Mouse (Mus musculus): ENCODE measurements around the gene AB124611. TPM values are rescaled to one million over a fixed set of nuclear protein-coding genes. Genes with fewer than 3 reads are reported as not detected.
A peak's percentile ranks its signal among the peaks of the same experiment; 100 is the strongest.
"Not testable (repeated sequence)": the region's sequence is repeated elsewhere in the genome, so short reads cannot be mapped to it uniquely, and the experiment has no call there.

The AB124611 gene
- polyA plus RNA-seq, 1 experiment from 2014 or later: 5.2 TPM

- Histone ChIP-seq H3K27me3 (replicated peaks; ENCODE audit: insufficient read depth, low read length) (no peaks in the 10 kb centered on the region), H3K4me1 (ENCODE audit: insufficient read depth, low read depth, low read length) (no peaks in the 10 kb centered on the region), H3K4me3 (ENCODE audit: low read depth, low read length) (no peak overlapping the region), H3K4me2 (replicated peaks; ENCODE audit: low read depth, low read length) (no peak overlapping the region), H3K36me3 (ENCODE audit: insufficient read depth, low read length) (no peaks in the 10 kb centered on the region), H3K27ac (ENCODE audit: low read length) (no peak overlapping the region), H3K9ac (replicated peaks; ENCODE audit: low read depth) (no peak overlapping the region), H3K9me3 (ENCODE audit: low read length) (no peaks in the 10 kb centered on the region)
- TF ChIP-seq EP300 (IDR thresholded peaks at IDR 0.05): no peak
- TF ChIP-seq CTCF (IDR thresholded peaks at IDR 0.05): no peak
- ATAC-seq: no peak; the same call in 1 of the 2 replicates
- DNase-seq (ENCODE audit: low spot score): peak; percentile 19
- 55% methylated on average over 1 of the region's 1 CpGs for WGBS
Observed at GRCm38 (mm10) chr9:21527917-21528324, 1.9 kb downstream of the AB124611 start.

- Histone ChIP-seq H3K9ac (replicated peaks; ENCODE audit: low read depth) (no peak overlapping the region), H3K4me3 (ENCODE audit: low read depth, low read length) (no peak overlapping the region), H3K27me3 (replicated peaks; ENCODE audit: insufficient read depth, low read length) (no peaks in the 10 kb centered on the region), H3K36me3 (ENCODE audit: insufficient read depth, low read length) (no peaks in the 10 kb centered on the region), H3K9me3 (ENCODE audit: low read length) (no peaks in the 10 kb centered on the region), H3K4me2 (replicated peaks; ENCODE audit: low read depth, low read length) (no peak overlapping the region), H3K27ac (ENCODE audit: low read length) (no peak overlapping the region), H3K4me1 (ENCODE audit: insufficient read depth, low read depth, low read length) (no peaks in the 10 kb centered on the region)
- ATAC-seq: no peak
- no peak for DNase-seq (ENCODE audit: low spot score)
- TF ChIP-seq CTCF (IDR thresholded peaks at IDR 0.05) (no peak), EP300 (IDR thresholded peaks at IDR 0.05) (no peak)
- WGBS: 87% methylated on average over 14 of the region's 14 CpGs
Observed at GRCm38 (mm10) chr9:21536501-21536900, 10.5 kb downstream of the AB124611 start.

GRCm38 (mm10) chr9:21537009-21537408 is 11.0 kb downstream of the AB124611 start:
- ATAC-seq: no peak
- H3K27me3 ChIP-seq (replicated peaks; ENCODE audit: insufficient read depth, low read length): no peaks in the 10 kb centered on the region

GRCm38 (mm10) chr9:21539981-21540753 is 14.2 kb downstream of the AB124611 start:
- Histone ChIP-seq H3K27me3 (replicated peaks; ENCODE audit: insufficient read depth, low read length) (no peaks in the 10 kb centered on the region), H3K36me3 (ENCODE audit: insufficient read depth, low read length) (no peaks in the 10 kb centered on the region), H3K27ac (ENCODE audit: low read length) (no peak overlapping the region), H3K9ac (replicated peaks; ENCODE audit: low read depth) (no peak overlapping the region), H3K9me3 (ENCODE audit: low read length) (no peaks in the 10 kb centered on the region), H3K4me1 (ENCODE audit: insufficient read depth, low read depth, low read length) (no peaks in the 10 kb centered on the region), H3K4me2 (replicated peaks; ENCODE audit: low read depth, low read length) (no peak overlapping the region), H3K4me3 (ENCODE audit: low read depth, low read length) (no peak overlapping the region)
- TF ChIP-seq EP300 (IDR thresholded peaks at IDR 0.05) (no peak), CTCF (IDR thresholded peaks at IDR 0.05) (no peak)
- ATAC-seq: peak; percentile 32; the same call in 1 of the 2 replicates
- WGBS: 60% methylated on average over 7 of the region's 7 CpGs
- DNase-seq (ENCODE audit: low spot score): peak; percentile 22

More at GRCm38 (mm10) chr9:21537009-21537408, 11.0 kb downstream of the AB124611 start:
- Histone ChIP-seq H3K36me3 (ENCODE audit: insufficient read depth, low read length) (no peaks in the 10 kb centered on the region), H3K4me3 (ENCODE audit: low read depth, low read length) (no peak overlapping the region), H3K27ac (ENCODE audit: low read length) (no peak overlapping the region), H3K9me3 (ENCODE audit: low read length) (no peaks in the 10 kb centered on the region), H3K4me2 (replicated peaks; ENCODE audit: low read depth, low read length) (no peak overlapping the region), H3K4me1 (ENCODE audit: insufficient read depth, low read depth, low read length) (no peaks in the 10 kb centered on the region), H3K9ac (replicated peaks; ENCODE audit: low read depth) (no peak overlapping the region)
- DNase-seq (ENCODE audit: low spot score): no peak
- WGBS: 70% methylated on average over 4 of the region's 4 CpGs
- TF ChIP-seq CTCF (IDR thresholded peaks at IDR 0.05) (no peak), EP300 (IDR thresholded peaks at IDR 0.05) (no peak)

GRCm38 (mm10) chr9:21542001-21542400 is 16.0 kb downstream of the AB124611 start:
- not testable (repeated sequence) for ATAC-seq; H3K4me3 ChIP-seq (ENCODE audit: low read depth, low read length); H3K9me3 ChIP-seq (ENCODE audit: low read length); H3K4me1 ChIP-seq (ENCODE audit: insufficient read depth, low read depth, low read length); H3K9ac ChIP-seq (replicated peaks; ENCODE audit: low read depth); H3K27ac ChIP-seq (ENCODE audit: low read length); H3K27me3 ChIP-seq (replicated peaks; ENCODE audit: insufficient read depth, low read length); H3K4me2 ChIP-seq (replicated peaks; ENCODE audit: low read depth, low read length); H3K36me3 ChIP-seq (ENCODE audit: insufficient read depth, low read length); DNase-seq (ENCODE audit: low spot score)
- 72% methylated on average over 2 of the region's 2 CpGs for WGBS

- Histone ChIP-seq H3K27ac (ENCODE audit: low read length) (peak overlapping the region; percentile 95), H3K36me3 (ENCODE audit: insufficient read depth, low read length) (no peaks in the 10 kb centered on the region), H3K9ac (replicated peaks; ENCODE audit: low read depth) (peak overlapping the region; percentile 34; the same call in 1 of the 2 replicates), H3K9me3 (ENCODE audit: low read length) (no peaks in the 10 kb centered on the region), H3K4me3 (ENCODE audit: low read depth, low read length) (peak overlapping the region; percentile 58), H3K4me2 (replicated peaks; ENCODE audit: low read depth, low read length) (peak overlapping the region; percentile 87), H3K4me1 (ENCODE audit: insufficient read depth, low read depth, low read length) (peaks cover 4% of the 10 kb centered on the region; the same call in 1 of the 2 replicates), H3K27me3 (replicated peaks; ENCODE audit: insufficient read depth, low read length) (no peaks in the 10 kb centered on the region)
- WGBS: 15% methylated on average over 9 of the region's 9 CpGs
- ATAC-seq (peak; percentile 64), DNase-seq (ENCODE audit: low spot score) (no peak)
- TF ChIP-seq EP300 (IDR thresholded peaks at IDR 0.05) (no peak), CTCF (IDR thresholded peaks at IDR 0.05) (peak; percentile 29)
Observed at GRCm38 (mm10) chr9:21545351-21545915, 19.5 kb downstream of the AB124611 start.
